Mouse (Mus musculus) neural tube, embryonic 15.5 days (tissue): ENCODE data around the gene Gpt2. TPM values are rescaled to one million over a fixed set of nuclear protein-coding genes. Genes with fewer than 3 reads are reported as not detected.

Experiments used
- ATAC-seq: fragments of 200-750 bp; cut with Nextera tagmentation; 2 replicates; pipeline ENCODE4 v1.8.0; 2017; ENCODE audit warnings: mild to moderate bottlenecking, moderate TSS enrichment, moderate library complexity; ENCODE audit not compliant: low FRiP score
- H3K27ac ChIP-seq: fragments of 300-500 bp; sonication (generic); replicated peaks from 2 replicates; pipeline ENCODE4 v1.5.1; 2015; ENCODE audit warnings: mild to moderate bottlenecking, inconsistent platforms
- H3K27me3 ChIP-seq: fragments of 300-500 bp; sonication (generic); replicated peaks from 2 replicates; pipeline ENCODE4 v1.6.1; 2015; ENCODE audit warnings: inconsistent platforms
- H3K36me3 ChIP-seq: fragments of 300-500 bp; sonication (generic); 2 replicates; pipeline ENCODE4 v1.6.1; 2015; ENCODE audit warnings: inconsistent platforms
- H3K4me1 ChIP-seq: fragments of 300-500 bp; sonication (generic); 2 replicates; pipeline ENCODE4 v1.6.1; 2015; ENCODE audit warnings: inconsistent platforms
- H3K4me2 ChIP-seq: fragments of 300-500 bp; sonication (generic); 2 replicates; pipeline ENCODE4 v1.6.1; 2015; ENCODE audit warnings: inconsistent platforms, mild to moderate bottlenecking, moderate library complexity
- H3K4me3 ChIP-seq: fragments of 300-500 bp; sonication (generic); replicated peaks from 2 replicates; pipeline ENCODE4 v1.5.1; 2015; ENCODE audit warnings: mild to moderate bottlenecking, inconsistent platforms
- H3K9ac ChIP-seq: fragments of 300-500 bp; sonication (generic); replicated peaks from 2 replicates; pipeline ENCODE4 v1.6.1; 2015; ENCODE audit warnings: mild to moderate bottlenecking, inconsistent platforms
- H3K9me3 ChIP-seq: fragments of 300-500 bp; sonication (generic); replicated peaks from 2 replicates; pipeline ENCODE4 v1.6.1; 2016; ENCODE audit warnings: inconsistent platforms
- WGBS: fragments of 180-500 bp; shearing (Covaris S2); methylation state at CpG from one replicate; pipeline ENCODE4 v1.1.7; 2015; ENCODE audit warnings: mixed read lengths; 5-methylcytosine and 5-hydroxymethylcytosine counted together
- polyA plus RNA-seq: library from polyadenylated mRNA; unstranded; fragments of >200 nt; fragmentation: Nextera tagmentation; extraction: Ambion mirVana; gene quantifications from 2 replicates; pipeline ENCODE4 v1.2.1, GENCODE M21; 2015

The Gpt2 gene
- polyA plus RNA-seq, 1 experiment from 2014 or later: 60.2 TPM

DNA sequence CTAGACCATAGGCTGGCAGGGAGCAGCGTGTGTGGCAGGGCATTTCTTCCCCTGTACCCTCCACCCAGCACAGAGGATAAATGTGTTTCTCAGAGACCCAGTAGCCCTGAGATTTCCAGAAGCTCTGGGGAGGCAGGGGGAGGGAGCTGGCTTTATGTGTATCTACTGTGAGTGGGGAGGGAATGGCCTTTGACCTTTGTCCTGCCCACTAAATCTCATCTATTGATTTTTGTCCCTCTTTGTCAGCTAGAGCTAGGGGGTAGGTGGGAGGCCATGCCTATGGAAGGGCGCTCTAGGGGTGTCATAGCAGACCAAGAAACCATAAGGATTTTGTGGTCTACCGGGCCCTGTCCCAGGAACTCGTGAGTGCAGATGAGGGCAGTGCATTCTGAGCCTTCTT lies 14.2 kb downstream of the Gpt2 start:
- ATAC-seq: no peak
- peaks cover 79% of the 10 kb centered on the region for H3K36me3 ChIP-seq
- H3K27ac ChIP-seq: no peak overlapping the region
- no peaks in the 10 kb centered on the region for H3K27me3 ChIP-seq
- H3K9ac ChIP-seq: no peak overlapping the region
- no peak overlapping the region for H3K4me3 ChIP-seq
- peaks cover 12% of the 10 kb centered on the region for H3K4me1 ChIP-seq
- H3K4me2 ChIP-seq: no peak overlapping the region
- H3K9me3 ChIP-seq: no peaks in the 10 kb centered on the region
- WGBS: 73% methylated on average over 4 of the region's 4 CpGs

DNA sequence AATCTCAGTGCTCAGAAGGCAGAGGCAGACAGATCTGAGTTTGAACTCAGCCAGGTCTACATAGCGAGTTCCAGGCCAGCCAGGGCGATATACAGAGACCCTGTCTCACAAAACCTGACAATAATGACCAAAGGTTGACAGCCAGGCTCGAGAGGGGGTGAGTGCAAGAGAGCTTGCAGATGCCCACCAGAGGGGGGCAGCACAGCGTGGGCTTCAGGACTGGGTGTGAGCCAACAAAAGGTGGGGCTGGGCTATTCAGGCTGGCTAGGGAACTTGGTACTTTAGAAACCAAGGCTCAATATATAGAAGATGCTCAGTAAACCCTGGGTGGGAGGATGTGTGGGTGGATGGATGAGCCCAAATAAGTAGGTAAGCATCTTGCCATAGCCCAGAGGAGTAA lies 16.3 kb downstream of the Gpt2 start:
- H3K9me3 ChIP-seq: no peaks in the 10 kb centered on the region
- ATAC-seq: no peak
- 80% methylated on average over 4 of the region's 4 CpGs for WGBS
- H3K27me3 ChIP-seq: no peaks in the 10 kb centered on the region
- H3K27ac ChIP-seq: no peak overlapping the region
- H3K4me1 ChIP-seq: peaks cover 5% of the 10 kb centered on the region; the same call in 1 of the 2 replicates
- H3K4me2 ChIP-seq: no peak overlapping the region
- H3K36me3 ChIP-seq: peaks cover 90% of the 10 kb centered on the region
- H3K9ac ChIP-seq: no peak overlapping the region
- H3K4me3 ChIP-seq: no peak overlapping the region

DNA sequence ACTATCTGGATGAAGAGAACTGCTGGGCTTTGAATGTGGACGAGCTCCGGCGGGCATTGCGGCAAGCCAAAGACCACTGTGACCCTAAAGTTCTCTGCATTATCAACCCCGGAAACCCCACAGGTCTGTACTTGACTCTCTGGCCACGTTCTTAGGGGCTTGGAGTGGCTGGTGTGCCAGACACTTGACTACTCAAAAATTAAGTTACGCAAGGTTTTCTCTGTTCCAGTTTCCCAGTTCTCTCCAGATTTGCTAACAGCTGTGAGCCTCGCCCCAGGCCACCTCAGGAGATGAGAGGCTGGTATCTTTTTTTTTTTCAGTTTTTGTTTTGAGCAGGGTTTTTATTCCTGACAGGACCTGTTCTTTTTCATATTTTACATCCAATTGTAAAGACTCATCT lies 19.9 kb downstream of the Gpt2 start:
- Histone ChIP-seq H3K36me3 (peaks cover 93% of the 10 kb centered on the region), H3K4me1 (peaks cover 5% of the 10 kb centered on the region; the same call in 1 of the 2 replicates), H3K27me3 (no peaks in the 10 kb centered on the region), H3K4me2 (no peak overlapping the region), H3K4me3 (no peak overlapping the region), H3K9ac (no peak overlapping the region), H3K27ac (no peak overlapping the region; the same call in none of the 2 replicates), H3K9me3 (no peaks in the 10 kb centered on the region)
- 91% methylated on average over 8 of the region's 8 CpGs for WGBS
- no peak for ATAC-seq

DNA sequence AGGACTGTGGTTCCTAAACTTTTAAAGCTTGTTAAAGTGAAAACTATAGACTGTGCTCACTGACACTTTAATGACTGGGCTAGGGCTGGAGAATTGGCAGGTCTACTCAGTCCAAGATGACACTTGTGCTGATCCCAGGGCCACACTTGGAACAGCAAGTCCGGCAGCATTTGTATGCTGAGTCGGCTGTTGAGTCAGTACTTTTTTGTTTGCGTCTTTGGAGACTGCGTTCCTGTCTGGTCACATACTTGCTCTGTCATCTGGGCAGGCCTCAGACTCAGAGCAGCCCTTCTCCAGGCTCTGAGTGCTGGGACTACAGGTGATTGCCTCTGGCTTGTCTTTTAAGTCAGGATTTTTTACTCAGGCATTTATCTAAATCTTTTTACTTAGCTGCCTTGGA lies 20.9 kb downstream of the Gpt2 start:
- 78% methylated on average over 4 of the region's 4 CpGs for WGBS
- peaks cover 94% of the 10 kb centered on the region for H3K36me3 ChIP-seq

DNA sequence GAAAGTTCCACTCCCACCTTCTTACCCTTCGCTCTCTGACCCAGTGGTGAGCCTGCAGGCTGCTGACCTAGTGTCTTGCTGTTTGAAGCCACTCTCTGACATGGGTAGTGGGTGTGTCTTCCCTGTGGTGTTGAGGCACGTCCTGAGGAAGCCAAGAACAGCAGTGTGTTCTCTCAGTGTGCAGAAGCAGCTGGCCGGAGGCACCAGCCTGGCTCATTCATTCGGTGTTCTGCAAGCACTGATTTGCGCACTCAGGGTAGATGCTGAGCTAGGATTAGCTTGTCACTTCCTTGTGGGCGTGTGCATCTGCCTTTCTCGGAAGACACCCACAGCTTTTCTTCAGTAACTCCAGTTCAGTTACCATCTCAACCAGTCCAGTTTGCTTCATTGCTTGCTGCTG lies 23.0 kb downstream of the Gpt2 start:
- no peak overlapping the region for H3K27ac ChIP-seq
- no peak for ATAC-seq
- H3K9ac ChIP-seq: no peak overlapping the region
- H3K9me3 ChIP-seq: no peaks in the 10 kb centered on the region
- peaks cover 5% of the 10 kb centered on the region; the same call in 1 of the 2 replicates for H3K4me1 ChIP-seq
- no peak overlapping the region for H3K4me2 ChIP-seq
- no peak overlapping the region for H3K4me3 ChIP-seq
- H3K36me3 ChIP-seq: peaks cover 91% of the 10 kb centered on the region
- no peaks in the 10 kb centered on the region for H3K27me3 ChIP-seq
- 82% methylated on average over 7 of the region's 7 CpGs for WGBS

More for the DNA sequence above, 20.9 kb downstream of the Gpt2 start:
- no peaks in the 10 kb centered on the region for H3K27me3 ChIP-seq
- no peak overlapping the region for H3K9ac ChIP-seq
- H3K27ac ChIP-seq: peak overlapping the region; percentile 65
- no peak overlapping the region for H3K4me2 ChIP-seq
- H3K4me1 ChIP-seq: peaks cover 5% of the 10 kb centered on the region; the same call in 1 of the 2 replicates
- no peak for ATAC-seq
- no peaks in the 10 kb centered on the region for H3K9me3 ChIP-seq
- no peak overlapping the region for H3K4me3 ChIP-seq

DNA sequence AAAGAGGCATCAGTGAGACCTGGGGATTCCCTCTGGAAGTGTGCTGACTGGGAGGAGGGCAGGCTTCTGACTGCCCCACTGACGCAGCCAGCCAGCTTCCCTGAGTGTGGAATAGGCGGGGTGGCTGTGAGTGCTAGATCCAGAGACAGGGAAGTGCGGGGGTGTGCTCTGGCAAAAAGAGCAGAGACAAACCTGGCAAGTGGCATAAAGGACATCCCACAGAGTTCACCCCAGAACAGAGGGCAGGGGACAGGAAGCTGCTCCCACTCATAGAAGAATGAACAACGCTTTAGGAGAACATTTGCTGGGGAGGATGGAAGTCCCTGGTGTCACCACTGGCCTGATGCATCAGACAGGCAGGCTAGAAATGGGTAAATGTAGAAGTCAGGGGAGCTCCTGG lies 25.0 kb downstream of the Gpt2 start:
- no peak for ATAC-seq
- no peak overlapping the region for H3K4me3 ChIP-seq
- H3K9me3 ChIP-seq: no peaks in the 10 kb centered on the region
- H3K4me1 ChIP-seq: peaks cover 5% of the 10 kb centered on the region; the same call in 1 of the 2 replicates
- WGBS: 90% methylated on average over 4 of the region's 4 CpGs
- H3K9ac ChIP-seq: no peak overlapping the region
- peaks cover 93% of the 10 kb centered on the region for H3K36me3 ChIP-seq
- H3K4me2 ChIP-seq: no peak overlapping the region
- no peak overlapping the region for H3K27ac ChIP-seq
- H3K27me3 ChIP-seq: no peaks in the 10 kb centered on the region

DNA sequence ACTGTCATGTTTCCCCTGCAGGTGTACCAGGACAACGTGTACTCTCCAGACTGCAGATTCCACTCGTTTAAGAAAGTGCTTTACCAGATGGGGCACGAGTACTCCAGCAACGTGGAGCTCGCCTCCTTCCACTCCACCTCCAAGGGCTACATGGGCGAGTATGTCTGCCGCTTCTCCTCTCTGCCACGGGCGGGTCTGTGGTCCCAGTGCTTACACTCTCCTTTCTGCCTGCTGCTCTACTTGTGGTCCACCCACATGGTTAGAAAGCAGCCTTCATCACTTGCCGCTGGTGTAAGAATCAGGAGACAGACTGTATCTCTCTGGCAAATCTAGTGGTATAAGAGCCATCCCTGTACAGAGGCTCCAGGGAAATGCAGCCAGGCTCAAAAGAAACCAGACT lies 25.6 kb downstream of the Gpt2 start:
- H3K36me3 ChIP-seq: peaks cover 93% of the 10 kb centered on the region
- no peak overlapping the region for H3K4me2 ChIP-seq
- 93% methylated on average over 10 of the region's 10 CpGs for WGBS
- H3K4me1 ChIP-seq: peaks cover 3% of the 10 kb centered on the region; the same call in 1 of the 2 replicates
- ATAC-seq: no peak
- H3K27me3 ChIP-seq: no peaks in the 10 kb centered on the region
- no peak overlapping the region for H3K27ac ChIP-seq
- H3K9ac ChIP-seq: no peak overlapping the region
- no peak overlapping the region for H3K4me3 ChIP-seq
- no peaks in the 10 kb centered on the region for H3K9me3 ChIP-seq

DNA sequence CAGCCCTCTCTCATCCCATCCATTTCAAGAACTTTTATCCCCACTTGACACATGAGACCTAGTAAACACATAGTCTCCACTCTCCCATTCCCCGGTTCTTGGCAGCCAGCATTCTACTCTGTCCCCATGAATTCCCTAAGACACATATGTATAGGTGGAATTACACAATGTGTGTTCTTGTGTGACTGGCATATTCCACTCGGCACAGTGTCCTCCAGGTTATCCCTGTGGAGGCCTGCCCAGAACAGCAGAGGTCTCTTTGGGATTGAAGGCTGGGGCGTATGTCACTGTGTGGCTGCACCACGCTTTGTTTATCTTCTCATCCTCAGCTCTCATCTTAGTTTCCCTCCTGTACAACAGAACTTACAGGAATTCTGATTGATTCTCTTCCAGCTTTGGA lies 28.2 kb downstream of the Gpt2 start:
- Histone ChIP-seq H3K4me1 (no peaks in the 10 kb centered on the region), H3K27ac (no peak overlapping the region), H3K9ac (no peak overlapping the region), H3K4me2 (no peak overlapping the region), H3K9me3 (no peaks in the 10 kb centered on the region), H3K27me3 (no peaks in the 10 kb centered on the region), H3K4me3 (no peak overlapping the region), H3K36me3 (peaks cover 93% of the 10 kb centered on the region)
- WGBS: 98% methylated on average over 4 of the region's 4 CpGs
- no peak for ATAC-seq

DNA sequence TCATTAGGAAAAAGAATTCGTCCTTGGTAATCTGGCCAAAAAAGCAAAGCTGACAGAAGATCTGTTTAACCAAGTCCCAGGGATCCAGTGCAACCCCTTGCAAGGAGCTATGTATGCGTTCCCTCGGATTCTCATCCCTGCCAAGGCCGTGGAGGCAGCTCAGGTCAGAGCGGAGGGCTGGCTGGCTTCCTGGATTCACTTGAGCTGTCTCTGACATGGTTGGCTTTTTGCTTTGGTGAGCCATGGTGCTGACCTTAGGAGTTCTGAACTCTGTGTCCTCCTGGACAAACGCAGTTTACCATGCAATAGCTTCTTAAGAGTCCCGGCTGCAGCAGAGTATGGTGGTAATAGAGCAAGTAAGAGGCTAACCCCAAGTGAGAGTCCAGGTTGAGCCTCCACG lies 29.0 kb downstream of the Gpt2 start:
- no peak for ATAC-seq
- H3K27ac ChIP-seq: no peak overlapping the region
- no peak overlapping the region for H3K9ac ChIP-seq
- no peaks in the 10 kb centered on the region for H3K9me3 ChIP-seq
- H3K4me1 ChIP-seq: no peaks in the 10 kb centered on the region
- H3K27me3 ChIP-seq: no peaks in the 10 kb centered on the region
- peaks cover 91% of the 10 kb centered on the region for H3K36me3 ChIP-seq
- WGBS: 92% methylated on average over 8 of the region's 8 CpGs
- H3K4me2 ChIP-seq: no peak overlapping the region
- H3K4me3 ChIP-seq: no peak overlapping the region

DNA sequence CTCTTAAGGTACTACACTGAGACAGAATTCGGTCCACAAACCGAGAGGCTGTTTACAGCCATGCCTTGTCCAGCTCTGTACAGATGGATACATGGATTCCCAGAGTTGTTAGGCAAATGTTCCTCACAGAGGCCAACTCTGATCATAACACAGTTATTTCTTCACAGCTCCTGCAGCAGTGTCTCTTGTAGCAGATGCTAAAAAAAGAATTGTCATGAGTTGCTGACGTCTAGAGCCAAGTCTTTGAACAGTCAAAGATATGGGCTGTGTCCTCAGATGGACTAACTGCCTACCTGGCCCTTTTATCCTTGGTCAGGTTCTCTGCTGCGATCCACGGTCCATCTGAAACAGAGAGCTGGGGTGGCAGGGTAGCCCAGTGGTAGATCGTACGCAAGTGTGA lies 31.7 kb downstream of the Gpt2 start:
- no peak overlapping the region for H3K4me3 ChIP-seq
- no peaks in the 10 kb centered on the region for H3K4me1 ChIP-seq
- ATAC-seq: no peak
- H3K9me3 ChIP-seq: no peaks in the 10 kb centered on the region
- no peak overlapping the region for H3K27ac ChIP-seq
- H3K36me3 ChIP-seq: peaks cover 70% of the 10 kb centered on the region
- 97% methylated on average over 7 of the region's 7 CpGs for whole genome bisulfite sequencing
- no peak overlapping the region for H3K9ac ChIP-seq
- H3K27me3 ChIP-seq: no peaks in the 10 kb centered on the region
- H3K4me2 ChIP-seq: no peak overlapping the region

DNA sequence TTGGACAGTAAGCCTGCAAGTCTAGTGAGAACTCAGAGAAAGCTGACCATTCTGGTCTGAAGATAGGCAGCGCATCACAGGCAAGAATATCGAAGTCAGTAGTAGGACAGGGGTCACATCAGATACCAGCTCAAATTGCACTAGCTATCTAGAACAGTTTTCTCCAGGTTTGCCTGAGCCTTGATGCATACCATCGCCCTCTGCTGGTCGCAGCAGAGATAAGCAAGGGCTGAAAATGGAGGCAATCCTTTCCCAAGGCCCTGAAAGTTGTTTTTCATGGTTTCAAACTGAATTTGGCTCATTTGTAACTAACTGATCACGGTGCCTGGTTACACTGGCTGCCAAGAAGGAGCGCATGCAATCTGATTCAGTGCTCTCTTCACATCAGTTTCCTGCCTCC lies 33.7 kb downstream of the Gpt2 start:
- H3K27me3 ChIP-seq: no peaks in the 10 kb centered on the region
- 35% methylated on average over 6 of the region's 6 CpGs for WGBS
- ATAC-seq: no peak
- H3K9ac ChIP-seq: no peak overlapping the region
- no peak overlapping the region for H3K27ac ChIP-seq
- H3K9me3 ChIP-seq: no peaks in the 10 kb centered on the region
- H3K4me2 ChIP-seq: no peak overlapping the region
- H3K36me3 ChIP-seq: peaks cover 53% of the 10 kb centered on the region
- no peaks in the 10 kb centered on the region for H3K4me1 ChIP-seq
- H3K4me3 ChIP-seq: no peak overlapping the region

DNA sequence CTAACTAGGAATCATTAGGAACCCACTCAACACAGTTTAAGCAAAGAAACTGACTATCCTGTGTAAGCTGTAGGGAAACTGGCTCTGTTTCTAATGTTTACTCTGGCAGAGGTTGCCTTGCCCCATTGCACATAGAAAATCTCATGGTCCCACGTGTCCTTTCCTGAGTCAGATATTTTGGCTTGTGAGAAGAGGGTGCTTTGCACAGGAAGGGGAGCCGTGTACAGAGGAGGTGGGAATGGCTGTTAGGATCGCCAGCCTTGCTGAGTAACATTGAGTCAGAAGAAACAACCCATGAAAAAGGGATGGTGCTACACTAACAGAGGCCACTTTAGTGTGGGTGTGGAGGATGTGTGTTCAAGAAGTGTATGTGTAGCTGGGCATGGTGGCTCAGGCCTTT lies 36.6 kb downstream of the Gpt2 start:
- no peaks in the 10 kb centered on the region for H3K9me3 ChIP-seq
- 75% methylated on average over 3 of the region's 3 CpGs for WGBS
- H3K4me1 ChIP-seq: no peaks in the 10 kb centered on the region
- ATAC-seq: no peak
- H3K4me3 ChIP-seq: no peak overlapping the region
- no peak overlapping the region for H3K4me2 ChIP-seq
- no peak overlapping the region for H3K27ac ChIP-seq
- H3K9ac ChIP-seq: no peak overlapping the region
- H3K36me3 ChIP-seq: peaks cover 29% of the 10 kb centered on the region
- H3K27me3 ChIP-seq: no peaks in the 10 kb centered on the region

DNA sequence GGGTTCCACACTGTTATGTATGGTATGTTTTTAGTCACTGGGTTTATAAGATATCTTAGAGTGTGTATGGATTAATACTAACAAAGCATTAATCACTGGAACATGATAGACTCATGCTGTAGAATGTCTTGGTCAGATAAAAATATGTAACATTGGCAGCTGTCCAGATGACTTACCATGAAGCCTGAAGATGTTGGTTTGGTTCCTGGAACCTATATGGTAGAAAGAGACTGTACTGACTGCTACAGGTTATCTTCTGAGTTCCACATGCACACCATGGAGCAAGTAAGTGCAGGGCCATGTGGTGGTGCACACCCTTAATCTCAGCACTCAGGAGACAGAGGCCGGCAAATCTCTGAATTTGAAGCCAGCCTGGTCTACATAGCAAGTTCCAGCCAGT lies 38.3 kb downstream of the Gpt2 start:
- H3K27me3 ChIP-seq: no peaks in the 10 kb centered on the region
- H3K4me1 ChIP-seq: no peaks in the 10 kb centered on the region
- no peak overlapping the region for H3K9ac ChIP-seq
- ATAC-seq: no peak
- 95% methylated on average over 1 of the region's 1 CpGs for whole genome bisulfite sequencing
- no peaks in the 10 kb centered on the region for H3K9me3 ChIP-seq
- no peak overlapping the region for H3K4me2 ChIP-seq
- no peak overlapping the region for H3K4me3 ChIP-seq
- H3K27ac ChIP-seq: no peak overlapping the region
- H3K36me3 ChIP-seq: peaks cover 24% of the 10 kb centered on the region
